Mouse (Mus musculus) midbrain, embryonic 15.5 days (tissue): ENCODE results near the gene Grin1. TPM values are rescaled to one million over a fixed set of nuclear protein-coding genes. Genes with fewer than 3 reads are reported as not detected.

ENCODE experiments used
- ATAC-seq: fragments of 200-750 bp; cut with Nextera tagmentation; replicated peaks from 2 replicates; pipeline ENCODE4 v1.8.0; 2017; ENCODE audit warnings: moderate TSS enrichment
- H3K27ac ChIP-seq: fragments of 300-500 bp; sonication (generic); 2 replicates; pipeline ENCODE4 v1.5.1; 2015; ENCODE audit warnings: mild to moderate bottlenecking, inconsistent platforms
- H3K27me3 ChIP-seq: fragments of 300-500 bp; sonication (generic); replicated peaks from 2 replicates; pipeline ENCODE4 v1.6.1; 2015; ENCODE audit warnings: inconsistent platforms
- H3K36me3 ChIP-seq: fragments of 300-500 bp; sonication (generic); replicated peaks from 2 replicates; pipeline ENCODE4 v1.6.1; 2015; ENCODE audit warnings: inconsistent platforms
- H3K4me1 ChIP-seq: fragments of 300-500 bp; sonication (generic); 2 replicates; pipeline ENCODE4 v1.6.1; 2015; ENCODE audit warnings: inconsistent platforms
- H3K4me2 ChIP-seq: fragments of 300-500 bp; sonication (generic); 2 replicates; pipeline ENCODE4 v1.6.1; 2015; ENCODE audit warnings: inconsistent platforms, mild to moderate bottlenecking, moderate library complexity
- H3K4me3 ChIP-seq: fragments of 300-500 bp; sonication (generic); 2 replicates; pipeline ENCODE4 v1.5.1; 2015; ENCODE audit warnings: mild to moderate bottlenecking, inconsistent platforms
- H3K9ac ChIP-seq: fragments of 300-500 bp; sonication (generic); 2 replicates; pipeline ENCODE4 v1.6.1; 2015; ENCODE audit warnings: mild to moderate bottlenecking, inconsistent platforms
- H3K9me3 ChIP-seq: fragments of 300-500 bp; sonication (generic); 2 replicates; pipeline ENCODE4 v1.6.1; 2016; ENCODE audit warnings: inconsistent platforms
- WGBS: fragments of 180-500 bp; shearing (Covaris S2); methylation state at CpG from one replicate; pipeline ENCODE4 v1.1.7; 2015; ENCODE audit warnings: mixed read lengths; 5-methylcytosine and 5-hydroxymethylcytosine counted together
- polyA plus RNA-seq: library from polyadenylated mRNA; unstranded; fragments of >200 nt; fragmentation: Nextera tagmentation; extraction: Ambion mirVana; gene quantifications from 2 replicates; pipeline ENCODE4 v1.2.1, GENCODE M21; 2015

The Grin1 gene
- polyA plus RNA-seq, 1 experiment from 2014 or later = 49.1 TPM

DNA sequence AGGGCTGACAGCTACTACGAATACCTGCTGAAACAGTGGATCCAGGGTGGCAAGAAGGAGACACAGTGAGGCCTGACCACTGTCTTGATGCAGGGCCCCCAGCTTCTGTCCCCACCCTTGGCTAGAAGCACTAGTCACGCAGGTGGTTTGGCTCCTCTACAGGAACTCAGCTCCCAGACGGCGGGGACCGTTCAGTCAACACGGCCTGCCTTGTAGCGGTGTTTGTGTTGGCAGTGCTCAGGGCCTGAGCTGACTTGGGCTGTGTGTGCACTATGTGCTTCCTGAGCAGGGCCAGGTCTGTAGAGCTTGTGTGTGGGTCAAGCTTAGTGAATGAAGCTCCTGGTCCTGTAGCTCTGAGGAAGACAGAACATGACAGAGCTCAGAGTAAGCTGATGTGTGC lies 29.2 kb upstream of the Grin1 start:
- no peaks in the 10 kb centered on the region for H3K27me3 ChIP-seq
- H3K4me1 ChIP-seq = no peaks in the 10 kb centered on the region
- no peak overlapping the region for H3K27ac ChIP-seq
- no peak overlapping the region for H3K4me3 ChIP-seq
- H3K4me2 ChIP-seq = no peak overlapping the region
- WGBS = 96% methylated on average over 7 of the region's 7 CpGs
- no peak for ATAC-seq
- H3K9ac ChIP-seq = no peak overlapping the region
- H3K9me3 ChIP-seq = no peaks in the 10 kb centered on the region
- H3K36me3 ChIP-seq = peaks cover 80% of the 10 kb centered on the region

- Histone ChIP-seq H3K36me3 (peaks cover 76% of the 10 kb centered on the region), H3K4me1 (peaks cover 20% of the 10 kb centered on the region), H3K9ac (no peak overlapping the region), H3K27me3 (no peaks in the 10 kb centered on the region), H3K9me3 (no peaks in the 10 kb centered on the region), H3K4me2 (no peak overlapping the region), H3K4me3 (no peak overlapping the region), H3K27ac (no peak overlapping the region)
- 92% methylated on average over 6 of the region's 6 CpGs for WGBS
- ATAC-seq = no peak
Observed at GRCm38 (mm10) chr2:25338303-25338702, 19.3 kb upstream of the Grin1 start.

GRCm38 (mm10) chr2:25333569-25333968 lies 14.6 kb upstream of the Grin1 start:
- H3K9ac ChIP-seq = peak overlapping the region; percentile 73; the same call in 1 of the 2 replicates

DNA sequence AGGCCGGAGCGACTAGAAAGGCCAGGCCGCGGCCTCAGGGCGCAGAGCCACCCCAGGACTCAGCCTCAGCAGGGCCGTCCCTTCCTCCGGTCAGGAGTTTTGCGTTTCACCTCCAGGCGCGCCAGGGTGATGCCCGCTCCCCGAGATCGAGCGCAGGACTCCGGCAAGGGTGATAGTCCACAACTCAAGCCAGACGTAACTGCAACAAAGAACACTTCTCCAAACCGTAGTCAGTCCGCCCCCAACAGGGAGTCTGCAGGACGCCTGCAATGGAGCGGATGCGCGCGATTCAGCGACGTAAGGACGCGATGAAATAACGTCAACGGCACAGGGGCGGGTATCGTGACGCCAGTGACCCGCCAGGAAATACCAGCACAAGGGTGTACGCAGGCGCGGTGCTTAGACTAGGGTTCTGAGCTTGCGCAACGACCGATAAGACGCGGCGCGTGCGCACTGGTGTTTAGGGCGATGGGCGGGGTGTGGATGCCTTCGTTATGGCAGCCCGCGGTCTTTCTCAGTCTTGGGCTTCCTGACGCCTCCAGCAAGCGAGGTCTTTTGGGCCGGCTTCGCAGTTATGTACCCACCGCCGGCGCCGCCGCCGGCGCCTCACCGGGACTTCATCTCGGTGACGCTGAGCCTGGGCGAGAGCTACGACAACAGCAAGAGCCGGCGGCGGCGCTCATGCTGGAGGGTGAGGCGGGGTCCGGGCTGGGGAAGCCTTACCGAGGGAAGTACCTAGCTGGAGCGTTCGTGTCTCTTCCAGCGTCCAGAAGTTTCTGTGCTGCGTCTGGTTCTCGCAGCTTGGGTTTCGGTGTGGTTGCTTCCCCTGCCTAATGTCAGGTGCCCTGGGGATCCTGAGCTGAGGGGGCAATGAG lies 13.5 kb upstream of the Grin1 start, which contains the start of gene Man1b1:
TSS of gene Man1b1 (plus strand) at position 53 of the 875 bp plus-strand sequence.
- ATAC-seq = peak; percentile 98
- peaks cover 32% of the 10 kb centered on the region; the same call in 1 of the 2 replicates for H3K36me3 ChIP-seq
- peak within 1 kb of the TSS; percentile 74 for H3K9ac ChIP-seq
- H3K4me3 ChIP-seq = peak within 1 kb of the TSS; percentile 68
- WGBS = under 1% methylated on average over 78 of the region's 78 CpGs
- H3K9me3 ChIP-seq = no peaks in the 10 kb centered on the region
- no peaks in the 10 kb centered on the region for H3K27me3 ChIP-seq
- H3K27ac ChIP-seq = peak within 1 kb of the TSS; percentile 80
- H3K4me1 ChIP-seq = peaks cover 33% of the 10 kb centered on the region
- H3K4me2 ChIP-seq = peak within 1 kb of the TSS; percentile 85

More at GRCm38 (mm10) chr2:25333569-25333968, 14.6 kb upstream of the Grin1 start:
- H3K27ac ChIP-seq = no peak overlapping the region
- H3K4me3 ChIP-seq = peak overlapping the region; percentile 68
- H3K4me1 ChIP-seq = peaks cover 33% of the 10 kb centered on the region
- WGBS = 83% methylated on average over 2 of the region's 2 CpGs
- H3K9me3 ChIP-seq = no peaks in the 10 kb centered on the region
- H3K4me2 ChIP-seq = peak overlapping the region; percentile 85
- H3K36me3 ChIP-seq = peaks cover 42% of the 10 kb centered on the region
- H3K27me3 ChIP-seq = no peaks in the 10 kb centered on the region
- ATAC-seq = no peak

GRCm38 (mm10) chr2:25331470-25331869 lies 12.5 kb upstream of the Grin1 start:
- Histone ChIP-seq H3K9me3 (no peaks in the 10 kb centered on the region), H3K4me3 (peak overlapping the region; percentile 68), H3K4me2 (peak overlapping the region; percentile 73), H3K27me3 (no peaks in the 10 kb centered on the region), H3K9ac (no peak overlapping the region), H3K36me3 (peaks cover 22% of the 10 kb centered on the region; the same call in 1 of the 2 replicates), H3K27ac (no peak overlapping the region), H3K4me1 (peaks cover 33% of the 10 kb centered on the region)
- ATAC-seq = no peak
- 63% methylated on average over 9 of the region's 9 CpGs for WGBS

DNA sequence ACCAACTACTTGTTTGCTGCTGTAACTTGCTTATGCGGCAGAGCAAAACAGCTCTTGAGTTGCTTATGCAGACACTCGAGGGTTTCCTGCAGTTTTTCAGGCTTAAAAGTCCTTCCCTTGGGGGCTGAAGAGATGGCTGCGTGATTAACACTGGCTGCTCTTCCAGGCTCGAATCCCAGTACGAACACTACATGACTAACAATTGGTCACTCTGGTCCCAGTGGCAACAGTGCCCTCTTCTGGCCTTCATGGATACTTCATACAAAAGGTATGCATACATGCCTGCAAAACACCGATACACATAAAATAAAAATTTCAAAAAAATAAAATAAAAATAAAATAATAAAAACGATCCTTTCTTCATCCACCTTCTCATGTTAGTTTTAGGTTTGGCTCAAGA lies 9.5 kb upstream of the Grin1 start:
- no peaks in the 10 kb centered on the region for H3K9me3 ChIP-seq
- ATAC-seq = no peak
- no peak overlapping the region for H3K4me2 ChIP-seq
- 37% methylated on average over 7 of the region's 7 CpGs for WGBS
- no peaks in the 10 kb centered on the region for H3K36me3 ChIP-seq
- no peaks in the 10 kb centered on the region for H3K27me3 ChIP-seq
- no peak overlapping the region for H3K27ac ChIP-seq
- H3K4me3 ChIP-seq = no peak overlapping the region
- peaks cover 15% of the 10 kb centered on the region for H3K4me1 ChIP-seq
- no peak overlapping the region for H3K9ac ChIP-seq

DNA sequence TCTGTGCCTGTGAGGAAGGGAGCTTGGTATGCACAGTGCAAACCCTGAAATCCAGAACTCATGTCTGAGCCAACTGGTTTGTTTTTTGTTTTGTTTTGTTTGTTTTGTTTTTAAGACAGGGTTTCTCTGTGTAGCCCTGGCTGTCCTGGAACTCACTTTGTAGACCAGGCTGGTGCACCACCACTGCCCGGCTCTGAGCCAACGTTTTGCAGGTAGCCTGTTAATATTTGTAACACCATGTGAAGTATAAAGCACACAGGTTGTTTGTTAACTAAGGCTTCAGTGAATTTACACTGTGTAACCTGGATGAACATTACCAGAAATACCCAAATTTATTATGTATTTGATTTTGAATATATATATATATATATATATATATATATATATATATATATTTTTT lies 7.0 kb upstream of the Grin1 start:
- Histone ChIP-seq H3K4me3 (no peak overlapping the region), H3K9me3 (no peaks in the 10 kb centered on the region), H3K27me3 (peaks cover 6% of the 10 kb centered on the region), H3K4me1 (peaks cover under 1% of the 10 kb centered on the region; the same call in 1 of the 2 replicates), H3K4me2 (no peak overlapping the region), H3K36me3 (no peaks in the 10 kb centered on the region), H3K27ac (no peak overlapping the region), H3K9ac (no peak overlapping the region)
- no peak for ATAC-seq
- 76% methylated on average over 2 of the region's 2 CpGs for WGBS

- Histone ChIP-seq H3K9me3 (no peaks in the 10 kb centered on the region), H3K27ac (no peak overlapping the region), H3K4me3 (no peak overlapping the region), H3K27me3 (peaks cover 36% of the 10 kb centered on the region), H3K36me3 (no peaks in the 10 kb centered on the region), H3K9ac (no peak overlapping the region), H3K4me1 (peaks cover 24% of the 10 kb centered on the region), H3K4me2 (no peak overlapping the region)
- WGBS = 41% methylated on average over 2 of the region's 2 CpGs
- ATAC-seq = no peak
Observed at GRCm38 (mm10) chr2:25320084-25320483, 1.1 kb upstream of the Grin1 start.

DNA sequence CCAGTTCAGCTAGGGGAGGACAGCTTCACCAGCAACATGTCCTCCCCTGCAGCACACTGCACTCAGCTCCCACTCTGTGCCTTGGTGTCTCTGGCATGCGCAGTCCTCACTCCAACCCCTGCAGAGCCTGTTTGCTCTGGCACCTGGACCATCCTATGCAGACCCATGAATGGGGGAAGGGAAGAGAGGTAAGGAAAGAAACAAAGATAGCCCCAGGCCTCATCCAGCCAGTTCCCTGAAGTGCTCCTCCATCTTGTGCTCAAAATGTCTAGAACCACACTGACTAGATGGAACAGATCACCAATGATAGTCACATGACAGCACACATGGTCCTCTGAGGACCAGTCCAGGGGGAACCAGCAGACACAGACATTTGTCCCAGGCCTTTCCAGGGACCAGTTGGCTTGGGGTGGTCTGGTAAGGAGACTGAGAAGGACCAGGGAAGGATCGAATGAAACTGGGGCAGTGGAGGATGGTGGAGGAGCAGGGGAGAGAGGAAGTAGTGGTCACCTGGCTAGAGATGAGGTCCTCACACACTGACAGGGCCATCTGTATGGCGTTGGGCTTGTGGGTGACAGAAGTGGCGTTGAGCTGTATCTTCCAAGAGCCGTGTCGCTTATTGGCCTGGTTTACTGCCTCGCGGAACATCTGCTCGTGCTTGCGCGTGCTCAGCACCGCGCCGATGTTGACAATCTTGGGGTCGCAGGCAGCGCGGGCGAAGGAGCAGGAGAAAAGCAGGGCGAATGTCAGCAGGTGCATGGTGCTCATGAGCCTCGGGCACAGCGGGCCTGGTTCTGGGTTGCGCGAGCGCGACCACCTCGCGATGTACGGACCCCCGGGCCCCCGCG lies 644 bp downstream of the Grin1 start:
- ATAC-seq = peak; percentile 74
- H3K9me3 ChIP-seq = no peaks in the 10 kb centered on the region
- WGBS = 5% methylated on average over 31 of the region's 31 CpGs

GRCm38 (mm10) chr2:25311491-25311891 lies 7.5 kb downstream of the Grin1 start:
- Histone ChIP-seq H3K4me3 (no peak overlapping the region), H3K9ac (no peak overlapping the region), H3K9me3 (no peaks in the 10 kb centered on the region), H3K27ac (no peak overlapping the region), H3K4me2 (no peak overlapping the region), H3K4me1 (no peaks in the 10 kb centered on the region), H3K27me3 (peaks cover 96% of the 10 kb centered on the region), H3K36me3 (peaks cover 22% of the 10 kb centered on the region; the same call in 1 of the 2 replicates)
- 0 out of 2 replicates have a peak, but pooled peaks have one; percentile 25 for ATAC-seq
- WGBS = 8% methylated on average over 11 of the region's 11 CpGs

More for the DNA sequence above, 644 bp downstream of the Grin1 start:
- peaks cover 53% of the 10 kb centered on the region for H3K27me3 ChIP-seq
- H3K4me2 ChIP-seq = peak overlapping the region; percentile 61
- H3K4me1 ChIP-seq = peaks cover 24% of the 10 kb centered on the region
- peak overlapping the region; percentile 65 for H3K9ac ChIP-seq
- H3K4me3 ChIP-seq = peak overlapping the region; percentile 53
- H3K36me3 ChIP-seq = peaks cover 1% of the 10 kb centered on the region; the same call in 1 of the 2 replicates
- peak overlapping the region; percentile 82 for H3K27ac ChIP-seq

DNA sequence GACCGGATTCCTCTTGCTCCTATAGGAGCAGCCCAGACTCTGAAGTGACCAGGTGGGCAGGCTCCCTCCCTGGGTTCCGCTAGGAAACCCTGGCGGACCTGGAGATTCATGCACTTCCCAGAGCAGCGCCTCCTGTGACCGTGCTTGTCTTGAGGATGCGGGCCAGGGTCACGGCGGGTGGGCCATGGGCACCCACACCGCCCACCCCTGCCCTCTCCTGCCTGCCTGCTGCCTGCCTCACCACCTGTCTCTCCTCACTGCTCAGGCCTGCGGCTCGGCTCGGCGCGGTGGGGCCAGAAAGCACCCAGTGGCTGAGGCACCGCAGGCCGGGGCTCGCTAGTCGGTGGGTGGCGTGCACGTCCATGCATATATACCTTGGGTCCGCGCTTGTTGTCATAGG lies 8.0 kb downstream of the Grin1 start:
- peaks cover 22% of the 10 kb centered on the region; the same call in 1 of the 2 replicates for H3K36me3 ChIP-seq
- no peaks in the 10 kb centered on the region for H3K4me1 ChIP-seq
- peaks cover 95% of the 10 kb centered on the region for H3K27me3 ChIP-seq
- no peak overlapping the region for H3K27ac ChIP-seq
- WGBS = 7% methylated on average over 22 of the region's 22 CpGs
- no peak overlapping the region for H3K4me2 ChIP-seq
- no peak overlapping the region for H3K9ac ChIP-seq
- 0 out of 2 replicates have a peak, but pooled peaks have one; percentile 27 for ATAC-seq
- no peak overlapping the region for H3K4me3 ChIP-seq
- H3K9me3 ChIP-seq = no peaks in the 10 kb centered on the region

DNA sequence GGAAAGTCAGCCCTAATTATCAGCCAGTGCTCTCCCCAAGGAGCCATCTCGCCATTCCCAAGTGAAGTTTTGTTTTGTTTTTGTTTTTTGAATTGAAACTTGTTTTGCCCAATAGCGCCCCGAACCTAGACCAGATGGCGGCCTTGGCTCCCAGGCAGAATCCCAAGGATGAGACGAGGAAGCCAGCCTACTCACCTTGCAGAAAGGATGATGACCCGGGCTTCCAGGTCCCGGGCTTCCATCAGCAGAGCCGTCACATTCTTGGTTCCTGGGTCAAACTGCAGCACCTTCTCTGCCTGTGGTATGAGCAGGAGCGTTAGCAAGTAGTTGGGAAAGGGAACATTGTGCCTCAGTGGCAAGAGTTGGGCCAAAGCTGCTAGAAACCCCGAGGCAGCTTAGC lies 8.8 kb downstream of the Grin1 start:
- Histone ChIP-seq H3K4me1 (peaks cover 6% of the 10 kb centered on the region), H3K27me3 (peaks cover 87% of the 10 kb centered on the region), H3K9me3 (no peaks in the 10 kb centered on the region), H3K4me2 (no peak overlapping the region), H3K9ac (no peak overlapping the region), H3K4me3 (no peak overlapping the region), H3K36me3 (peaks cover 22% of the 10 kb centered on the region; the same call in 1 of the 2 replicates), H3K27ac (no peak overlapping the region)
- 58% methylated on average over 10 of the region's 10 CpGs for WGBS
- ATAC-seq = no peak
